Mouse (Mus musculus) myocyte (in vitro differentiated cells): Measurements from ENCODE around the gene Olfr518. TPM values are rescaled to one million over a fixed set of nuclear protein-coding genes. Genes with fewer than 3 reads are reported as not detected.

ENCODE experiments used
- H3K27me3 ChIP-seq: one replicate; pipeline ENCODE4 v1.6.1; 2011; ENCODE audit not compliant: control insufficient read depth, insufficient read depth, insufficient read length
- H3K36me3 ChIP-seq: one replicate; pipeline ENCODE4 v1.6.1; 2011; ENCODE audit not compliant: control insufficient read depth, insufficient read depth
- H3K4me2 ChIP-seq: one replicate; pipeline ENCODE4 v1.6.1; 2011; ENCODE audit warnings: low read depth, control low read depth
- H3K4me3 ChIP-seq: one replicate; pipeline ENCODE4 v1.5.1; 2011; ENCODE audit warnings: mild to moderate bottlenecking, control low read depth, moderate library complexity
- H3K79me2 ChIP-seq: one replicate; pipeline ENCODE4 v1.6.1; 2011; ENCODE audit not compliant: control insufficient read depth, insufficient read depth
- H3ac ChIP-seq: one replicate; pipeline ENCODE4 v1.6.1; 2011; ENCODE audit not compliant: control insufficient read depth, insufficient read length
- CEBPB ChIP-seq: IDR thresholded peaks from 2 replicates; pipeline ENCODE4 v1.6.1; 2011; ENCODE audit warnings: mild to moderate bottlenecking, moderate library complexity; ENCODE audit not compliant: poor library complexity, insufficient read depth, severe bottlenecking
- E2F4 ChIP-seq: IDR thresholded peaks from one replicate; pipeline ENCODE4 v1.6.1; 2011; ENCODE audit warnings: mild to moderate bottlenecking, control low read depth, moderate library complexity; ENCODE audit not compliant: insufficient read depth
- MAX ChIP-seq: IDR thresholded peaks from one replicate; pipeline ENCODE4 v1.6.1; 2011; ENCODE audit warnings: low read depth, mild to moderate bottlenecking, control low read depth
- MYOD1 ChIP-seq, 3 experiments: IDR thresholded peaks; one replicate each; pipeline ENCODE4 v1.6.1; 2011; ENCODE audit warnings: control low read depth in 2 of 3, low read depth in 2 of 3, mild to moderate bottlenecking in 2 of 3, moderate library complexity in 1 of 3; ENCODE audit not compliant: insufficient read length in 2 of 3, control insufficient read depth in 1 of 3
- MYOG ChIP-seq, 3 experiments: IDR thresholded peaks; one replicate each; pipeline ENCODE4 v1.6.1; 2011; ENCODE audit warnings: control low read depth in 2 of 3, low read depth in 2 of 3, mild to moderate bottlenecking in 2 of 3; ENCODE audit not compliant: insufficient read length in 2 of 3, control insufficient read depth in 1 of 3, insufficient read depth in 1 of 3
- POLR2A ChIP-seq: IDR thresholded peaks from one replicate; pipeline ENCODE4 v1.6.1; 2011; ENCODE audit warnings: low read depth, mild to moderate bottlenecking, control low read depth, moderate library complexity; ENCODE audit not compliant: insufficient read length
- POLR2AphosphoS2 ChIP-seq: IDR thresholded peaks from one replicate; pipeline ENCODE4 v1.6.1; 2011; ENCODE audit warnings: low read depth, control low read depth; ENCODE audit not compliant: insufficient read length
- REST ChIP-seq: IDR thresholded peaks from one replicate; pipeline ENCODE4 v1.6.1; 2011; ENCODE audit warnings: mild to moderate bottlenecking, control low read depth, moderate library complexity; ENCODE audit not compliant: insufficient read depth, insufficient read length
- SRF ChIP-seq: IDR thresholded peaks from one replicate; pipeline ENCODE4 v1.6.1; 2011; ENCODE audit warnings: low read depth; ENCODE audit not compliant: control insufficient read depth, insufficient read length
- TCF12 ChIP-seq: IDR thresholded peaks from one replicate; pipeline ENCODE4 v1.6.1; 2011; ENCODE audit warnings: mild to moderate bottlenecking, control low read depth; ENCODE audit not compliant: poor library complexity, insufficient read depth, severe bottlenecking
- TCF3 ChIP-seq: IDR thresholded peaks from one replicate; pipeline ENCODE4 v1.6.1; 2011; ENCODE audit warnings: low read depth, control low read depth; ENCODE audit not compliant: insufficient read length
- USF1 ChIP-seq: IDR thresholded peaks from one replicate; pipeline ENCODE4 v1.6.1; 2011; ENCODE audit warnings: low read depth, mild to moderate bottlenecking, control low read depth, moderate library complexity
- polyA plus RNA-seq: library from polyadenylated mRNA; unstranded; fragments of >200 nt; fragmentation: generic; extraction: Trizol; gene quantifications from one replicate; pipeline ENCODE4 v1.2.1, GENCODE M21; 2012; ENCODE audit warnings: missing spikeins

The Olfr518 gene
- polyA plus RNA-seq, 1 experiment = not detected

GRCm38 (mm10) chr7:108927043-108927442, 42.2 kb upstream of the Olfr518 start:
- Histone ChIP-seq H3K27me3 (no peaks in the 10 kb centered on the region), H3K4me2 (no peak overlapping the region), H3ac (no peak overlapping the region), H3K4me3 (no peak overlapping the region), H3K79me2 (no peaks in the 10 kb centered on the region), H3K36me3 (no peaks in the 10 kb centered on the region)
- no peak for TF ChIP-seq TCF3
- no peak for TF ChIP-seq POLR2AphosphoS2
- no peak for TF ChIP-seq REST
- TF ChIP-seq CEBPB = no peak
- TF ChIP-seq TCF12 = no peak
- no peak for TF ChIP-seq MAX
- no peak for TF ChIP-seq MYOG (IDR thresholded peaks at IDR 0.05; ENCODE audit: control insufficient read depth in 1 of 3, insufficient read depth in 1 of 3, insufficient read length in 2 of 3, low read depth in 2 of 3)
- no peak for TF ChIP-seq USF1
- TF ChIP-seq E2F4 = no peak
- TF ChIP-seq POLR2A = no peak
- TF ChIP-seq SRF = no peak
- TF ChIP-seq MYOD1 (IDR thresholded peaks at IDR 0.05; ENCODE audit: control insufficient read depth in 1 of 3, insufficient read length in 2 of 3, low read depth in 2 of 3) = no peak

GRCm38 (mm10) chr7:108903969-108904368, 19.2 kb upstream of the Olfr518 start:
- no peaks in the 10 kb centered on the region for H3K79me2 ChIP-seq
- no peak overlapping the region for H3K4me2 ChIP-seq
- no peak overlapping the region for H3ac ChIP-seq
- no peak for TF ChIP-seq E2F4
- TF ChIP-seq MYOG (IDR thresholded peaks at IDR 0.05; ENCODE audit: control insufficient read depth in 1 of 3, insufficient read depth in 1 of 3, insufficient read length in 2 of 3, low read depth in 2 of 3) = no peak
- no peak for TF ChIP-seq POLR2AphosphoS2
- TF ChIP-seq MAX = no peak
- no peak for TF ChIP-seq REST
- TF ChIP-seq POLR2A = no peak
- TF ChIP-seq MYOD1 (IDR thresholded peaks at IDR 0.05; ENCODE audit: control insufficient read depth in 1 of 3, insufficient read length in 2 of 3, low read depth in 2 of 3) = no peak
- TF ChIP-seq USF1 = no peak
- no peak for TF ChIP-seq TCF12
- TF ChIP-seq CEBPB = no peak
- TF ChIP-seq SRF = no peak
- TF ChIP-seq TCF3 = no peak
- no peaks in the 10 kb centered on the region for H3K27me3 ChIP-seq
- no peak overlapping the region for H3K4me3 ChIP-seq
- H3K36me3 ChIP-seq = no peaks in the 10 kb centered on the region

GRCm38 (mm10) chr7:108894320-108894719, 9.5 kb upstream of the Olfr518 start, which contains the start of gene Olfr519:
Gene Olfr519, minus strand, starts transcription at chr7:108894420.
- no peaks in the 10 kb centered on the region for H3K36me3 ChIP-seq
- no peaks in the 10 kb centered on the region for H3K27me3 ChIP-seq
- TF ChIP-seq USF1 (no peak), CEBPB (no peak), SRF (no peak), TCF12 (no peak), MYOD1 (IDR thresholded peaks at IDR 0.05; ENCODE audit: control insufficient read depth in 1 of 3, insufficient read length in 2 of 3, low read depth in 2 of 3) (no peak), POLR2AphosphoS2 (no peak), TCF3 (no peak), MYOG (IDR thresholded peaks at IDR 0.05; ENCODE audit: control insufficient read depth in 1 of 3, insufficient read depth in 1 of 3, insufficient read length in 2 of 3, low read depth in 2 of 3) (no peak), MAX (no peak), E2F4 (no peak), POLR2A (no peak), REST (no peak)
- H3ac ChIP-seq = no peak within 1 kb of the TSS
- no peak within 1 kb of the TSS for H3K4me3 ChIP-seq
- no peak within 1 kb of the TSS for H3K4me2 ChIP-seq
- no peaks in the 10 kb centered on the region for H3K79me2 ChIP-seq

GRCm38 (mm10) chr7:108872279-108872678, 12.5 kb downstream of the Olfr518 start, which contains the start of gene Olfr517:
Gene Olfr517, minus strand, starts transcription at chr7:108872379.
- Histone ChIP-seq H3K4me3 (no peak within 1 kb of the TSS), H3K27me3 (no peaks in the 10 kb centered on the region), H3K36me3 (no peaks in the 10 kb centered on the region), H3K4me2 (no peak within 1 kb of the TSS), H3K79me2 (no peaks in the 10 kb centered on the region), H3ac (no peak within 1 kb of the TSS)
- TF ChIP-seq MAX = no peak
- TF ChIP-seq TCF12 = no peak
- TF ChIP-seq MYOG (IDR thresholded peaks at IDR 0.05; ENCODE audit: control insufficient read depth in 1 of 3, insufficient read depth in 1 of 3, insufficient read length in 2 of 3, low read depth in 2 of 3) = no peak

GRCm38 (mm10) chr7:108850429-108850828, 34.4 kb downstream of the Olfr518 start, which contains the start of gene Olfr516:
Gene Olfr516, minus strand, starts transcription at chr7:108850529.
- no peak for TF ChIP-seq SRF
- TF ChIP-seq MYOD1 (IDR thresholded peaks at IDR 0.05; ENCODE audit: control insufficient read depth in 1 of 3, insufficient read length in 2 of 3, low read depth in 2 of 3) = no peak
- no peak for TF ChIP-seq CEBPB
- TF ChIP-seq REST = no peak
- TF ChIP-seq TCF12 = no peak
- TF ChIP-seq E2F4 = no peak
- TF ChIP-seq TCF3 = no peak
- TF ChIP-seq MYOG (IDR thresholded peaks at IDR 0.05; ENCODE audit: control insufficient read depth in 1 of 3, insufficient read depth in 1 of 3, insufficient read length in 2 of 3, low read depth in 2 of 3) = no peak
- no peak for TF ChIP-seq USF1
- TF ChIP-seq POLR2A = no peak
- no peak for TF ChIP-seq POLR2AphosphoS2
- no peak for TF ChIP-seq MAX
- Histone ChIP-seq H3K27me3 (no peaks in the 10 kb centered on the region), H3K36me3 (no peaks in the 10 kb centered on the region), H3K79me2 (no peaks in the 10 kb centered on the region), H3K4me3 (no peak within 1 kb of the TSS), H3ac (no peak within 1 kb of the TSS), H3K4me2 (no peak within 1 kb of the TSS)

Other genes starting within 250 kb of the Olfr518 start
- not detected for gene Olfr509, start 233.1 kb downstream of the Olfr518 start, polyA plus RNA-seq
- gene Olfr510, start 218.6 kb downstream of the Olfr518 start, polyA plus RNA-seq = not detected
- not detected for gene Olfr512, start 171.7 kb downstream of the Olfr518 start, polyA plus RNA-seq
- not detected for gene Olfr513, start 134.0 kb downstream of the Olfr518 start, polyA plus RNA-seq
- gene Olfr514, start 59.0 kb downstream of the Olfr518 start, polyA plus RNA-seq = not detected
- gene Olfr516, start 34.5 kb downstream of the Olfr518 start, polyA plus RNA-seq = not detected
- not detected for gene Olfr517, start 12.6 kb downstream of the Olfr518 start, polyA plus RNA-seq
- not detected for gene Olfr519, start 9.4 kb upstream of the Olfr518 start, polyA plus RNA-seq
- 0.06 TPM for gene Nlrp10, start 45.2 kb upstream of the Olfr518 start, polyA plus RNA-seq
- gene Eif3f, start 49.4 kb upstream of the Olfr518 start, polyA plus RNA-seq = 268 TPM
- not detected for gene Tub, start 65.3 kb upstream of the Olfr518 start, polyA plus RNA-seq
- gene Ric3, start 198.3 kb upstream of the Olfr518 start, polyA plus RNA-seq = not detected